Mouse (Mus musculus): ENCODE measurements at regions not wholly inside any gene's neighbourhood (a gene's known extent, or its start where the extent isn't known, plus 50 kb on each side); places are given as distances from the start of the nearest gene placed in this dataset.

- DNase-seq (ENCODE audit: low spot score in 2 of 2), result no peak
Observed at GRCm38 (mm10) chr6:67186537-67187274, 51.3 kb upstream of the Serbp1 start.

- no peak for DNase-seq (ENCODE audit: low spot score in 2 of 2)
Observed at GRCm38 (mm10) chr6:67184662-67185061, 53.3 kb upstream of the Serbp1 start.

- no peak for DNase-seq (ENCODE audit: low spot score in 2 of 2)
Observed at GRCm38 (mm10) chr6:67183481-67184215, 54.3 kb upstream of the Serbp1 start.

- DNase-seq (ENCODE audit: low spot score in 2 of 2), result no peak
Observed at GRCm38 (mm10) chr6:67182453-67182852, 55.5 kb upstream of the Serbp1 start.

- DNase-seq (ENCODE audit: low spot score in 2 of 2), result no peak
Observed at GRCm38 (mm10) chr6:67181459-67181858, 56.5 kb upstream of the Serbp1 start.

- DNase-seq (ENCODE audit: low spot score in 2 of 2), result no peak
Observed at GRCm38 (mm10) chr6:67179416-67179815, 58.6 kb upstream of the Serbp1 start.

GRCm38 (mm10) chr6:67178531-67178930 lies 59.4 kb upstream of the Serbp1 start:
- no peak for DNase-seq (ENCODE audit: low spot score in 2 of 2)

- no peak for DNase-seq (ENCODE audit: low spot score in 2 of 2)
Observed at GRCm38 (mm10) chr6:67178101-67178500, 59.9 kb upstream of the Serbp1 start.

GRCm38 (mm10) chr6:67170674-67170946 lies 67.4 kb upstream of the Serbp1 start:
- no peak for DNase-seq (ENCODE audit: low spot score in 2 of 2)

GRCm38 (mm10) chr6:67169873-67170673 lies 67.9 kb upstream of the Serbp1 start:
- peak; percentile 33 to 57 for DNase-seq (ENCODE audit: low spot score in 2 of 2)

- no peak for DNase-seq (ENCODE audit: low spot score in 2 of 2)
Observed at GRCm38 (mm10) chr6:67168803-67169202, 69.2 kb upstream of the Serbp1 start.

- DNase-seq (ENCODE audit: low spot score in 2 of 2), result peak; percentile 17 to 21
Observed at GRCm38 (mm10) chr6:67168031-67168777, 69.8 kb upstream of the Serbp1 start.

GRCm38 (mm10) chr6:67165091-67165490 lies 72.9 kb upstream of the Serbp1 start:
- DNase-seq (ENCODE audit: low spot score in 2 of 2), result no peak

GRCm38 (mm10) chr6:67163947-67164346 lies 74.0 kb upstream of the Serbp1 start:
- DNase-seq (ENCODE audit: low spot score in 2 of 2), result no peak

GRCm38 (mm10) chr6:67162814-67163213 lies 75.2 kb upstream of the Serbp1 start:
- DNase-seq (ENCODE audit: low spot score in 2 of 2), result no peak

- peak in 1 of 2 experiments; percentile 19 for DNase-seq (ENCODE audit: low spot score in 2 of 2)
Observed at GRCm38 (mm10) chr6:67161610-67162009, 76.4 kb upstream of the Serbp1 start.

GRCm38 (mm10) chr6:67160564-67160963 lies 77.4 kb upstream of the Serbp1 start:
- no peak for DNase-seq (ENCODE audit: low spot score in 2 of 2)

GRCm38 (mm10) chr6:67159726-67160523 lies 78.1 kb upstream of the Serbp1 start:
- no peak for DNase-seq (ENCODE audit: low spot score in 2 of 2)

- DNase-seq (ENCODE audit: low spot score in 2 of 2), result no peak
Observed at GRCm38 (mm10) chr6:67159224-67159623, 78.8 kb upstream of the Serbp1 start.

GRCm38 (mm10) chr6:67158765-67159164 lies 79.2 kb upstream of the Serbp1 start:
- DNase-seq (ENCODE audit: low spot score in 2 of 2), result peak; percentile 85 to 90

All from urinary bladder, postnatal 36 days (tissue).